Mouse (Mus musculus) intestine, embryonic 14.5 days (tissue): Measurements from ENCODE around the gene Camsap2. TPM values are rescaled to one million over a fixed set of nuclear protein-coding genes. Genes with fewer than 3 reads are reported as not detected.

Source experiments
- ATAC-seq: fragments of 200-750 bp; cut with Nextera tagmentation; replicated peaks from 2 replicates; pipeline ENCODE4 v1.8.0; 2017; ENCODE audit warnings: low read depth, moderate number of reproducible peaks, moderate TSS enrichment, moderate library complexity; ENCODE audit not compliant: low FRiP score, low TSS enrichment
- DNase-seq: peaks from one replicate; pipeline ENCODE4 v3.0.0-alpha.2; 2018; ENCODE audit warnings: low spot score
- H3K27ac ChIP-seq: fragments of 300-500 bp; sonication (generic); 2 replicates; pipeline ENCODE4 v1.5.1; 2014; ENCODE audit warnings: low read depth, mild to moderate bottlenecking, control low read depth
- H3K27me3 ChIP-seq: fragments of 300-500 bp; sonication (generic); replicated peaks from 2 replicates; pipeline ENCODE4 v1.6.1; 2014; ENCODE audit warnings: low read length, control low read depth; ENCODE audit not compliant: control insufficient read depth, insufficient read depth
- H3K36me3 ChIP-seq: fragments of 300-500 bp; sonication (generic); 2 replicates; pipeline ENCODE4 v1.6.1; 2014; ENCODE audit warnings: low read length, control low read depth; ENCODE audit not compliant: control insufficient read depth, insufficient read depth
- H3K4me1 ChIP-seq: fragments of 300-500 bp; sonication (generic); replicated peaks from 2 replicates; pipeline ENCODE4 v1.6.1; 2014; ENCODE audit warnings: low read length, control low read depth, mixed read lengths; ENCODE audit not compliant: control insufficient read depth, insufficient read depth
- H3K4me2 ChIP-seq: fragments of 300-500 bp; sonication (generic); 2 replicates; pipeline ENCODE4 v1.6.1; 2014; ENCODE audit warnings: low read length
- H3K4me3 ChIP-seq: fragments of 300-500 bp; sonication (generic); 2 replicates; pipeline ENCODE4 v1.5.1; 2014; ENCODE audit warnings: low read depth, low read length, control low read depth, mixed read lengths
- H3K9ac ChIP-seq: fragments of 300-500 bp; sonication (generic); 2 replicates; pipeline ENCODE4 v1.6.1; 2014; ENCODE audit warnings: mild to moderate bottlenecking, low read length
- H3K9me3 ChIP-seq: fragments of 300-500 bp; sonication (generic); 2 replicates; pipeline ENCODE4 v1.6.1; 2016; ENCODE audit warnings: low read length, control low read depth; ENCODE audit not compliant: control insufficient read depth
- WGBS: fragments of 180-500 bp; shearing (Covaris S2); extraction: QIAGEN DNeasy Blood & Tissue Kit; methylation state at CpG from one replicate; pipeline ENCODE4 v1.1.7; 2014; 5-methylcytosine and 5-hydroxymethylcytosine counted together
- polyA plus RNA-seq: library from polyadenylated mRNA; unstranded; fragments of >200 nt; fragmentation: Nextera tagmentation; extraction: Ambion mirVana; gene quantifications from 2 replicates; pipeline ENCODE4 v1.2.1, GENCODE M21; 2014

Gene Camsap2
- polyA plus RNA-seq, 1 experiment from 2014 or later, result 14.2 TPM

GRCm38 (mm10) chr1:136232285-136232926, 113.5 kb downstream of the Camsap2 start:
- WGBS, result 5% methylated on average over 9 of the region's 9 CpGs
- Histone ChIP-seq H3K9me3 (no peaks in the 10 kb centered on the region), H3K9ac (peak overlapping the region; percentile 59), H3K4me1 (peaks cover 45% of the 10 kb centered on the region), H3K27me3 (no peaks in the 10 kb centered on the region), H3K4me2 (peak overlapping the region; percentile 77), H3K4me3 (peak overlapping the region; percentile 62), H3K36me3 (no peaks in the 10 kb centered on the region), H3K27ac (peak overlapping the region; percentile 89)
- ATAC-seq (no peak), DNase-seq (no peak)

GRCm38 (mm10) chr1:136231596-136231995, 114.3 kb downstream of the Camsap2 start:
- Histone ChIP-seq H3K4me3 (peak overlapping the region; percentile 62), H3K27me3 (no peaks in the 10 kb centered on the region), H3K27ac (peak overlapping the region; percentile 89), H3K9me3 (no peaks in the 10 kb centered on the region), H3K9ac (0 out of 2 replicates have a peak overlapping the region, but pooled peaks have one; percentile 7), H3K4me2 (peak overlapping the region; percentile 77), H3K36me3 (no peaks in the 10 kb centered on the region), H3K4me1 (peaks cover 50% of the 10 kb centered on the region)
- DNase-seq (peak; percentile 70), ATAC-seq (peak; percentile 51)
- WGBS, result 7% methylated on average over 6 of the region's 6 CpGs

- peak; percentile 75 for DNase-seq
- no peak for ATAC-seq
- Histone ChIP-seq H3K4me1 (peaks cover 50% of the 10 kb centered on the region), H3K36me3 (peaks cover 7% of the 10 kb centered on the region), H3K9me3 (no peaks in the 10 kb centered on the region), H3K9ac (peak overlapping the region; percentile 41), H3K27me3 (no peaks in the 10 kb centered on the region), H3K4me2 (peak overlapping the region; percentile 77), H3K4me3 (peak overlapping the region; percentile 62), H3K27ac (peak overlapping the region; percentile 89)
- 29% methylated on average over 11 of the region's 11 CpGs for WGBS
These were observed 115.7 kb downstream of the Camsap2 start for GRCm38 (mm10) chr1:136230201-136230600.

GRCm38 (mm10) chr1:136229040-136229373, 116.9 kb downstream of the Camsap2 start:
- ATAC-seq (no peak), DNase-seq (peak; percentile 61)
- Histone ChIP-seq H3K4me1 (peaks cover 50% of the 10 kb centered on the region), H3K9me3 (no peaks in the 10 kb centered on the region), H3K27ac (peak overlapping the region; percentile 89), H3K4me2 (peak overlapping the region; percentile 77), H3K9ac (peak overlapping the region; percentile 41), H3K36me3 (peaks cover 19% of the 10 kb centered on the region), H3K27me3 (no peaks in the 10 kb centered on the region), H3K4me3 (peak overlapping the region; percentile 62)
- WGBS, result 17% methylated on average over 6 of the region's 6 CpGs

GRCm38 (mm10) chr1:136228328-136229039, 117.4 kb downstream of the Camsap2 start:
- DNase-seq, result peak; percentile 76
- 16% methylated on average over 13 of the region's 13 CpGs for WGBS
- Histone ChIP-seq H3K4me3 (peak overlapping the region; percentile 62; the same call in 1 of the 2 replicates), H3K9me3 (no peaks in the 10 kb centered on the region), H3K36me3 (peaks cover 24% of the 10 kb centered on the region), H3K9ac (peak overlapping the region; percentile 31), H3K27ac (peak overlapping the region; percentile 89), H3K4me2 (peak overlapping the region; percentile 77), H3K4me1 (peaks cover 50% of the 10 kb centered on the region), H3K27me3 (no peaks in the 10 kb centered on the region)
- peak; percentile 66 for ATAC-seq

- peaks cover 50% of the 10 kb centered on the region for H3K4me1 ChIP-seq
- H3K36me3 ChIP-seq, result peaks cover 29% of the 10 kb centered on the region
- DNase-seq, result no peak
- H3K9ac ChIP-seq, result no peak overlapping the region
- 59% methylated on average over 4 of the region's 4 CpGs for WGBS
- H3K4me2 ChIP-seq, result peak overlapping the region; percentile 77
- H3K27ac ChIP-seq, result peak overlapping the region; percentile 89
- H3K27me3 ChIP-seq, result no peaks in the 10 kb centered on the region
- no peak for ATAC-seq
- no peak overlapping the region for H3K4me3 ChIP-seq
- H3K9me3 ChIP-seq, result no peaks in the 10 kb centered on the region
These were observed 118.0 kb downstream of the Camsap2 start for GRCm38 (mm10) chr1:136227870-136228269.

- Histone ChIP-seq H3K9me3 (no peaks in the 10 kb centered on the region), H3K27me3 (no peaks in the 10 kb centered on the region), H3K4me3 (no peak overlapping the region), H3K27ac (no peak overlapping the region), H3K36me3 (peaks cover 35% of the 10 kb centered on the region), H3K4me2 (no peak overlapping the region), H3K9ac (no peak overlapping the region), H3K4me1 (peaks cover 38% of the 10 kb centered on the region)
- ATAC-seq (no peak), DNase-seq (no peak)
- 87% methylated on average over 8 of the region's 8 CpGs for WGBS
These were observed 119.3 kb downstream of the Camsap2 start for GRCm38 (mm10) chr1:136226626-136227025.

GRCm38 (mm10) chr1:136225846-136226245, 120.1 kb downstream of the Camsap2 start:
- Histone ChIP-seq H3K27me3 (no peaks in the 10 kb centered on the region), H3K4me3 (no peak overlapping the region), H3K36me3 (peaks cover 35% of the 10 kb centered on the region), H3K27ac (no peak overlapping the region), H3K4me2 (no peak overlapping the region), H3K9me3 (no peaks in the 10 kb centered on the region), H3K4me1 (peaks cover 32% of the 10 kb centered on the region), H3K9ac (no peak overlapping the region)
- DNase-seq, result no peak
- no peak for ATAC-seq
- WGBS, result 97% methylated on average over 8 of the region's 8 CpGs
